Mouse (Mus musculus) colon, adult 2 months (tissue): ENCODE data around the gene D930048N14Rik. TPM values are rescaled to one million over a fixed set of nuclear protein-coding genes. Genes with fewer than 3 reads are reported as not detected.

Source experiments
- polyA plus RNA-seq: library from polyadenylated mRNA; depleted of rRNA; stranded (reverse); fragments of >200 nt; gene quantifications from 2 replicates; pipeline ENCODE4 v1.2.3, GENCODE M21; 2012; rRNA removed

The D930048N14Rik gene
- 7.1 and 8.8 TPM in 2 replicates for polyA plus RNA-seq

DNA sequence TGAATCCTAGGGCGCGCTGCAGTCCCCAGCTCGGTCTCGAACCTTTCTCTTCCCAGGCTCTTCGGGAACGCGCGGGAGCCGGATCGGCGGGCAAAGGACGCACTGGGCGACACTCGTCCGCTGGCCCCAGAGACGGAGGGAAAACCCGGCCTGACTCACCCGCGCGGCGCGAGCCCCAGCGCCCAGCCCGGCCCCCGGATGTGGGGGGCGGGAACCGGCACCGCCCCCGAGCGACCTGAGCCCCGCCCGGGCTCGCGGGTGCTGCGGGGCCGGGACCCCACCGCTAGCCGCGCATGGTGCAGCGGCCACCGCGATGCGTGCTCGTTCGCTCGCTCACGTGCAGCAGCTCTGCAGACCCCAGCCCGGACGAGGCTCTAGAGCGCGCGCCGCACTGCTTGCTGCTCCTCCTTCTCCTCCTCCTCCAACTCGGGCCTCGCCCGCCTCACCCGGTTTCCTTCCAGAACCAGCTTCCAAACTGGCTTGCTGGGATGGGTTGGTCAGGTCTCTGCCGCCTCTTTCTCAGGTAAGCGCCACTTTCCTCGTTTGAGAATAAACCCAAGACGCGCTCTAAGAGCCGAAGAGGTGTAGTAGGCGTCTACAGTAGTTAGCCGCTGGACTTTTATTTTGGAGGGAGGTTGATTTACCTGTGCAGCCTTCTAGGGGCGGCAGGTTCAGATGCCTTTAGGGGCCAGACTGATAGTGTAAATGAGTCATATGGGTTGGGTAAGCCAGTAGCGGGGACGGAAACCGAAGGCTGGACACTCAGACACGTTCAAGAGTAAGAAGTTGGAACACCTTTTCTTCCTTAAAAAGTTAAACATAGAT is at the start of gene D930048N14Rik, which contains the start of gene N4bp3:
Gene D930048N14Rik, plus strand, starts transcription at position 264 of the 825 bp plus-strand sequence.
Gene N4bp3, minus strand, starts transcription at position 152 of the 825 bp plus-strand sequence.

DNA sequence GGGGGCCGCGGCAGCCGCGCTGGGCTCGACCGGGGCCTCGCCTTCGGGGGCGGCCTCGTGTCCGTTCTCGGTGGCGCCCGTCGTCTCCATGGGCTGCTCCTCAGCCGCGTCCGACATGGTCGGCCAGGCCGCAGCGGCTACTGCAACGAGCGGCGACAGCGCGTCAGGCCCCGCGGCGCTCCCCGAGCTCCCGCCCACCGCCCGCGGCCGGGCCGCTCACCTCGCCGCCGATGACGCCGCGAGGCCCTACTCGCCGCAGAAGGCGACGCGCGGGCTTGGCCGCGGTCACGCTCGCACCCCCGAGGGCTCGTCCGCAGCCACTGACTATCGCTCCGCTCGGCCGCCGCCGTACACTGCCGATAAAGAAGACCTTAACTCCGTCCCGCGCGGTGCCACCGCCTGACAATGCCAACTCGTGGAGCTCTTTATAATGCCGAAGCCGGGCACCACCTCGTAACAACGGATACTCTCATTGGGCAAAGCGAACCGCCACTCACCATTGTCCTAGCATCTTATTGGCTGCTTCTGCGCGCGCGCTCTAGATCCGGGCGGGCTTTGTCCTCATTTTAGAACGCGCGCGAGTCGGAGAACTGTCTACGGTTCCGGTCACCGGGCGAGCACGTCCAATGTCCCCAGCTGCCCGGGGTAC is 44.2 kb upstream of the D930048N14Rik start, which contains the start of gene Hnrnpab:
Gene Hnrnpab, minus strand, starts transcription at position 401 of the 649 bp plus-strand sequence.

DNA sequence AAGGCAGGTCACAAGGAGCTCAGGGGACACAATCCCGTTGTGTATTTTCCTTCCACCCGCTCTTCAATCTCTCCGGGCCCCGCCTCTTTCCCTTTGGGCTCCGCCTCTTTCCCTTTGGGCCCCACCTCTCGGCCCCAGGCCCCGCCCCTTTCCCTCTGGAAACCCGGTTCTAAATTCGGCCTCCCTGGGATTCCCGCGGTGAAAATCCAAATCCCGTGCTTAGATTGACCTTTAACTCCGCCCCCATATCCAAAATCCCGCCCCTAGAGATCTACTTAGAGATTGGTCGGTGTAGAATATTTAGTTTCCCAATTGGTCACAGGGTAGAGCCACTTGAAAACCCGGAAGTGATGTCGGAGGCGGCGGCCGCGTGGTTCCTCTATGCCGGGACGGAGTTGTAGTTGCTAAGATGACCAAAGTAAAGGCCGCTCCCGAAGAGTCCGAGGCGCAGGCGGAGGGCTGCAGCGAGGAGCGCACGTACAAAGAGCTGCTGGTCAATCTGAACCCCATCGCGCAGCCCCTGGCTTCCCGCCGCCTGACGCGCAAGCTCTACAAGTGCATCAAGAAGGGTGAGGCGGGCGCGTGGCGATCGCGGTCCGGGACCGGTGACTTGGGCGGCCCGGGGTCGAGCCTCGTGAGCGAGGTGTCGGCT is 31.2 kb upstream of the D930048N14Rik start, which contains the start of gene Nhp2:
Gene Nhp2, plus strand, starts transcription at position 327 of the 652 bp plus-strand sequence.

DNA sequence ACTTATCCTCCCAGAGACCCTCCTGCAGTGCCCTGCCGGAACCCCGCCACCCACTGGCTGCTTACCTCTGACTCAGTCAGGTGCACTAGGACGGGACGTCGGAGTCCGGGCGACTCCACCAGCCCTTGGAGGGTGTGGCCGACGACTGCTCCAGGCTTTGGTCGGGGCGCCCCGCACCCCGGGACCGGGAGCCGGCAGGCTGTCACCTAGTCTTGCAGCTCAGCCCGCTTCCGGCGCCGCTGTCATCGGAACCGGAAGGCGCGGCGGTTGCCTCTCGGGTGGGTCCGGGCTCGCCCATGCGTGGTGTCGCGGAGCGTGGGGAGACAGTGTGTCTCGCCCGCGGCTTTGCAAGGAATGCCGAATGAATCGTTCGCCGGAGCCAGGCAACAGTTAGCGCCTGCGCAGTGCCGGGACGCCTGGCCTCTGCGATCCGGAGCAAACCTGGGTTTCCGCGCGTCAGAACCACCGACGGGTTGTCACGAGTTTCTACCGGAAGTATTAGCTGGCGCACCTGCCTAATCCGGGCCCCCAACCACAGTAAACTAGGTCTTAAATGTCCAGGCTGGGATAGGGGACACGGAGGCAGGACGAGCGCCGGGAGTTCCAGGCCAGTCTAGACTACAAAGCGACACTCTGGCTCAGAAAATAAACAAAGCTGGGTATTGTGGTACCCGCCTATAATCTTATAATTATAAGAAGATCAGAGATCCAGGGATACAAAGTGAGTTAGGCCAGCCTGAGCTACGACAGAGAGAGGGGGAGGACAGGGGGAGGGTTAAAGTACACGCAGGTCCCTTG is 15.0 kb upstream of the D930048N14Rik start, which contains the start of gene Rmnd5b:
Gene Rmnd5b, minus strand, starts transcription at position 372 of the 798 bp plus-strand sequence.

DNA sequence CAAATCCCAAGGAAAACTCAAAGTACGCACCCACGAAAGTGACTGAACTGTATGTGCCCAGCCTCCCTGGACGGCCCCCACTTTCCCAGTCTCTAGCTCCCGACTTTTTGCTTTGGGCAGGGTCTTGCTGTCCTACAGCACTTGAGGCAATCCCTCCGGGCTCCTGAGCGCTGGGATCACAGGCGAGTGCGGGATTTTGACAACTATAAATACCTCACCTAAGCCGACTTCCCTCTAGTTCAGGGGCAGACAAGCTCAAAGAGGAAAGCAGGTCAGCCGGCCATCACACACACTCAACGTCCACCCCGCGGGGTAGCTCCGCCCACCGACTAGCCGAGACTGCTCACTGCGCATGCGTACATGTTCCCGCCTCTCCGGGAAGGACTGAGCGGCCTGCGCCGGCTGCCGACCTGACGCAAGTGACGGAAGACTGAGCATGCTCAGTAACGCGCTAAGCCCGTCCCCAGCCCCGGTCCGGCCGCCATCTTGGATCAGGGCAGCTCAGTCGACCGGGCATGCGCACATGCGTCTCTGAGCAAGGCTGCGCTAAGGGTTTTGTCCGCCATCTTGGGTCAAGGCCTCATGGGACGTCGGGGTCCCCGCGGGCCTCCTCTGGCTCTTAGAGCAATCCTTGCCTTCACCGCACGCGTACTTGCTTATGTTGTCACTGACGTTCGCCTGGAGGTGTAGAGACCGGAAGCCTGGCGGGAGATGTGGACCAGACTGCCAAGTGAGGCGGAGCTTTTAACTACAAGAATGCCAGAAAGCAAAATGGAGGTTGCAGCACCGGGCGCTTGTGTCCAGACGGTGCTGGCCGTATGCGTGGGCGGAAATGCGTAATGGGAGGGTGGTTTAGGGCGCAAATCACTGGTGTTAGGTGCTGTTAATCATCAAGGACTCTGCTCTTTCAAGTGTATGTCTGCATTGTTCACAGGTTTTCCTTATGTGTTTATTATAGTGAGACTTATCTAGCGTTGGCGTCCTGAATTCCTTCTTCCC is 37.9 kb downstream of the D930048N14Rik start, which contains the start of gene 0610009B22Rik:
Gene 0610009B22Rik, minus strand, starts transcription at position 545 of the 999 bp plus-strand sequence.

Other genes starting within 250 kb of the D930048N14Rik start
- gene Phykpl, start 66.2 kb upstream of the D930048N14Rik start, polyA plus RNA-seq = 20.8 and 25.7 TPM in 2 replicates
- 331 and 402 TPM in 2 replicates for gene Hnrnpab, start 44.1 kb upstream of the D930048N14Rik start, polyA plus RNA-seq
- gene Nhp2, start 31.2 kb upstream of the D930048N14Rik start, polyA plus RNA-seq = 39.7 and 44.1 TPM in 2 replicates
- gene Rmnd5b, start 15.1 kb upstream of the D930048N14Rik start, polyA plus RNA-seq = 69.8 and 84.0 TPM in 2 replicates
- 9.2 and 13.6 TPM in 2 replicates for gene N4bp3, start 112 bp upstream of the D930048N14Rik start, polyA plus RNA-seq
- 8.6 and 8.8 TPM in 2 replicates for gene 0610009B22Rik, start 37.9 kb downstream of the D930048N14Rik start, polyA plus RNA-seq
- gene Sec24a, start 112.7 kb downstream of the D930048N14Rik start, polyA plus RNA-seq = 20.5 and 23.7 TPM in 2 replicates
- gene Sar1b, start 112.7 kb downstream of the D930048N14Rik start, polyA plus RNA-seq = 11.0 and 13.1 TPM in 2 replicates
- 9.2 and 10.4 TPM in 2 replicates for gene Jade2, start 206.7 kb downstream of the D930048N14Rik start, polyA plus RNA-seq